Mouse (Mus musculus) C2C12 (cell line): Measurements from ENCODE around the gene Ypel3.

ENCODE experiments used
- CEBPB ChIP-seq: IDR thresholded peaks from one replicate; pipeline ENCODE4 v1.6.1; 2011; ENCODE audit warnings: low read depth, mild to moderate bottlenecking, control low read depth, moderate library complexity
- CTCF ChIP-seq: IDR thresholded peaks from one replicate; pipeline ENCODE4 v1.5.1; 2011; ENCODE audit not compliant: control insufficient read depth, insufficient read depth, insufficient read length
- FOSL1 ChIP-seq: IDR thresholded peaks from one replicate; pipeline ENCODE4 v1.8.0; 2011; ENCODE audit warnings: mild to moderate bottlenecking, low read length; ENCODE audit not compliant: poor library complexity, insufficient read depth, severe bottlenecking
- MYOD1 ChIP-seq: IDR thresholded peaks from one replicate; pipeline ENCODE4 v1.6.1; 2011; ENCODE audit warnings: low read depth; ENCODE audit not compliant: control insufficient read depth, insufficient read length
- MYOG ChIP-seq: IDR thresholded peaks from one replicate; pipeline ENCODE4 v1.6.1; 2011; ENCODE audit not compliant: control insufficient read depth, insufficient read length; ENCODE audit errors: extremely low read depth
- USF1 ChIP-seq: IDR thresholded peaks from one replicate; pipeline ENCODE4 v1.6.1; 2011; ENCODE audit warnings: low read depth, mild to moderate bottlenecking, control low read depth, moderate library complexity

GRCm38 (mm10) chr7:126823202-126823711, 46.5 kb downstream of the Ypel3 start:
- TF ChIP-seq CTCF, result no peak
- TF ChIP-seq MYOD1, result no peak
- no peak for TF ChIP-seq FOSL1
- TF ChIP-seq CEBPB, result no peak
- TF ChIP-seq USF1, result no peak
- no peak for TF ChIP-seq MYOG
